Mouse (Mus musculus): ENCODE measurements around the gene Olfr57. TPM values are rescaled to one million over a fixed set of nuclear protein-coding genes. Genes with fewer than 3 reads are reported as not detected.
"Not testable (repeated sequence)": the region's sequence is repeated elsewhere in the genome, so short reads cannot be mapped to it uniquely, and the experiment has no call there.

Gene Olfr57
- not detected for total RNA-seq (2021)

DNA sequence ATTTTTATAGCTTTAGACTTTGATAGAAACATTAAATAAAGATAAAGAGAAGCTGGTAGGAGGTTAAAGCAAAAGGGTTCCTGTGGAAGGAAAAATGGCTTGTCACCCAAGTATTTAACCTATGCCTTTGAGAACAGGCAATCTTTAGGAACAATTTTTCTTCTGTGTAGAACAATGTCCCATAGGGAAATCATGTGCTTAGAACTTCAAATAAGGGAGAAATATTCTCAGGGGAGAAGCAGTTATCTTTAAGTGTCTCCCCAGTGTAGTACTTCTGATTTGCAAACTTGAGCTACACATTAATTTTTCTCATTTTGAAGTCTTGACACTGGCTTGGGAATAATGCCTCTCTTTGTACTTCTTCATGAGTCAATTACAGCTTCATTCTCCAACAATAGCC lies at the start of gene Olfr57:
Gene Olfr57, plus strand, starts transcription at position 301 of the 400 bp plus-strand sequence.
- no peak for DNase-seq (ENCODE audit: low spot score in 2 of 2)
- intact Hi-C loops (cut with DNase I): no loop called here

DNA sequence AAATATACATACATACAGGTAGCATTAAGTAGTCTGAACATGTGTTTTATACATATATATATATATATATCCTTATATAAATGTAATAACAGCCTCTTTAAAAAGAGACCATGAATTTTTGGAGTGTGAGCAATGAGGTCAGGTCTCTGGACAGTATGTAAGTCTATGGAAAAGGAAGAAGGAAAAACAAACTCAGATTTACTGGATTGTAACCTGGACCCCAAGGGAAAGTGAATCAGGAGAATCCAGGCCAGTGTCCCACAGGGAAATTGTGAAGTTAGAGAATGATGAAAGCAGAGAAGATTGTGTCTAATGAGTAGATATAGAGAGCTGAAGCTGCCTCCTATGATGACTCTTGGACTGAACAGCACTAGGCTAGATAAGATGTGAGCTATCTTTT lies 47.8 kb upstream of the Olfr57 start, which contains the start of gene Olfr1352:
Gene Olfr1352, plus strand, starts transcription at position 301 of the 400 bp plus-strand sequence.
- intact Hi-C loops (cut with DNase I): no loop called here
- DNase-seq (ENCODE audit: low spot score in 2 of 2): no peak

DNA sequence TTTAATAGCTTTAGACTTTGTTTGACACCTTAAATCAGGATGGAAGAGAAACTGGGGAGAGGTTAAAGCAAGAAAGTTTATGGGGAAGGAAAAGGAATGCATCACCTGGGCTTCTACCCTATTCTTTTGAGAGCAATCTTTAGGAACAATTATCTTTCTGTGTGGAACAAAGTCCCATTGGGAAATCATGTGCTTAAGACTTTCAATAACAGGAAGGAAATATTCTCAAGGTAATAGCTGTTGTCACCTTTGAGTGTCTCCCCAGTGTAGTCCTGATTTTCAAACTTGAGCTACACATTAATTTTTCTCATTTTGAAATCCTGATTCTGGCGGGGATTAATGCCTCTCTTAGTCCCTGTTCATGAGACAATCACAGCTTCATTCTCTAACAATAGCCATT lies 16.4 kb upstream of the Olfr57 start, which contains the start of gene Olfr1351:
Gene Olfr1351, plus strand, starts transcription at position 301 of the 400 bp plus-strand sequence.
- no peak for DNase-seq (ENCODE audit: low spot score in 2 of 2)
- intact Hi-C loops (cut with DNase I): no loop called here

DNA sequence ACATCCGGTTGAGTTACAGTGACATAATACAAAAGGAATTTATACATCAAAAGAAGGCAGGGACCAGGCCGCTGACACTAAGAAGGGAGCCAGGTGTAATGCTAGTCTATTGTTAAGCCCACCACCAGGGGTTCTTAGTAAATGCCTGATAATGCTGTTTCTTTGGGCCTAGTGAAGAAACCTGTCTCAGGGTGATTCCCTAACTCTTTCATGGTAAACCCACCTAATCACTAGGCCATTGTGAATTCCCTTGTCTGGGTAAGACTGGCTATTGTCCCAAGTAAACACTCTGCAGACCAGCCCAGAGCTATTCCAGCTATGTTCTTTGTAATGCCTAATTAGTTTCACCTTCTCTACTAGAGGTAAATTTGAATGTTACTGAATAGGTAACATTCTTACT lies 13.9 kb downstream of the Olfr57 start:
- DNase-seq (ENCODE audit: low spot score in 2 of 2); intact Hi-C loops (cut with DNase I): not testable (repeated sequence)

DNA sequence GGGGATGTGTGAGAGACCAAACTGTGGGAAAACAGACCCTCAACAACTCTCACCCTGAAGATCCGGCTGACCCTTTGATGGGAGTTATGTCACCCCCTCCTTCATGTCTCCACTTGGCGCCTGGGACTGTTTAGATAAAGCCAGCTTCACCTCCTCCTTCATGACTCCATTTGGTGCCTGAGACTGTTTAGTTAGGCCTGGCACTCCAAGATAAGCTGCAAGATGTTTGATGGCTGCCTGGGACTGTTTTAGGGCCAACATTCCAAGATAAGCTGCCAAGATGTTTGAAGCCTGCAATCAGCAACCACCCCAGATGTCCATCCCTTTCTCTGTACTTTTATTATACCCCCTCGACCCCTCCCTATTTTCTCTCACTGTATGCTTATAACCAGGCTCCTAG lies 28.8 kb downstream of the Olfr57 start:
- intact Hi-C loops (cut with DNase I); DNase-seq (ENCODE audit: low spot score in 2 of 2): not testable (repeated sequence)

Other genes starting within 250 kb of the Olfr57 start
- 10 to 100 TPM; 10.8 to 11.4 TPM for gene Slc1a6, start 248.2 kb upstream of the Olfr57 start, total RNA-seq (2021)
- not detected for gene Olfr1356, start 176.6 kb upstream of the Olfr57 start, total RNA-seq (2021)
- gene Olfr1355, start 153.2 kb upstream of the Olfr57 start, total RNA-seq (2021): not detected
- gene Olfr1354, start 115.6 kb upstream of the Olfr57 start, total RNA-seq (2021): not detected
- not detected for gene Olfr8, start 78.1 kb upstream of the Olfr57 start, total RNA-seq (2021)
- gene Olfr1353, start 65.4 kb upstream of the Olfr57 start, total RNA-seq (2021): not detected
- not detected for gene Olfr1352, start 47.7 kb upstream of the Olfr57 start, total RNA-seq (2021)
- gene Olfr1351, start 16.3 kb upstream of the Olfr57 start, total RNA-seq (2021): not detected
- 10 to 100 TPM; 19.2 to 25.8 TPM for gene 2610008E11Rik, start 68.9 kb downstream of the Olfr57 start, total RNA-seq (2021)
- gene Vmn2r80, start 120.0 kb downstream of the Olfr57 start, total RNA-seq (2021): not detected
- not detected for gene Vmn2r81, start 219.0 kb downstream of the Olfr57 start, total RNA-seq (2021)